Mouse (Mus musculus): ENCODE data around the gene Crls1. TPM values are rescaled to one million over a fixed set of nuclear protein-coding genes. Genes with fewer than 3 reads are reported as not detected.

The Crls1 gene
- polyA plus RNA-seq, 1 experiment from 2014 or later, result 26.7 TPM

DNA sequence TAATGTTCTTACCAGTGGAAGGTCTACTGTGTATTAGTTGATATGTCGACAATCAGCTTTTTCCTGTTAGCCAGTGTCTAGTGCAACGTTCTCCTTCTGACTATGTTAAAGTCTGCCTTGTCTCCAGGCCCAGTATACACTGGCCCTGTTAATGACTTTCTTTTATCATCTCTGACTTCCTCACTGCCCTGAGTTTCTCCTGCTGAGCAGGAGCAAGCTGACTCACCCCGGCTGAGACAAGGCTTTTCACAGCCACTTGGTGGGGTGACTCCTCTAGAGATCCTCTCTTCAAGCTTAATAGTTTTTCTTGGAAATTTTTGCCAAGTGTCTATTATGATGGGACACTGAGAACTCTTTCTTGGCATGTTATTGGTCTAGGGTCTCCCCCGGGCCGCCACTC is 9.9 kb downstream of the Crls1 start:
- H3K4me1 ChIP-seq (ENCODE audit: control insufficient read depth, insufficient read depth, low read length), result no peaks in the 10 kb centered on the region
- H3K9me3 ChIP-seq (ENCODE audit: control insufficient read depth, low read length), result no peaks in the 10 kb centered on the region
- H3K9ac ChIP-seq (ENCODE audit: low read depth, low read length), result no peak overlapping the region
- peaks cover 26% of the 10 kb centered on the region for H3K36me3 ChIP-seq (ENCODE audit: control insufficient read depth, insufficient read depth, low read length)
- no peak overlapping the region for H3K27ac ChIP-seq (replicated peaks; ENCODE audit: low read depth, low read length)
- no peak overlapping the region for H3K4me2 ChIP-seq (ENCODE audit: low read depth, low read length)
- no peak overlapping the region for H3K4me3 ChIP-seq (ENCODE audit: low read depth, low read length)
- no peak for ATAC-seq (ENCODE audit: low read depth)
- WGBS, result 90% methylated on average over 5 of the region's 5 CpGs
- no peaks in the 10 kb centered on the region for H3K27me3 ChIP-seq (replicated peaks; ENCODE audit: control insufficient read depth, insufficient read depth, low read length)
- DNase-seq (ENCODE audit: low spot score), result no peak

DNA sequence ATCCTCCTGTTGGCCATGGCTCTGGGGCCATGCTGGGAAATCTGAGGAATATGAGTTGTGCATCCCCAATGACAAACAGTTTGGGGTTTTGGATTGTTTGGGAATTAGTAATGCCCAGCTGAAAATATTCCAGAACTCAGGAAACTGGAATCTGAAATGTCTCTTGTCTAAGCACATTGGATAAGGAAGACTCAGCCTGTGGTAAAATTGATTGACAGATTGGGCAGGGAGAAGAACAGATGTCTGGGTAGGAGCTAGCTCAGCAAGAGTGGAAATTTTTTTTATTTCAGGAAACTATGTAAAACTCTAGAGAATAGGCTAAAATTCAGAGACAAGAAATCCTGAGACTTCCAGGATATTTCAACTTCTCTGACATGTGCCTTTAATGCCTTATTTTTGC is 14.0 kb downstream of the Crls1 start:
- Histone ChIP-seq H3K4me3 (ENCODE audit: low read depth, low read length) (no peak overlapping the region), H3K4me1 (ENCODE audit: control insufficient read depth, insufficient read depth, low read length) (no peaks in the 10 kb centered on the region), H3K27ac (replicated peaks; ENCODE audit: low read depth, low read length) (no peak overlapping the region), H3K9ac (ENCODE audit: low read depth, low read length) (no peak overlapping the region), H3K9me3 (ENCODE audit: control insufficient read depth, low read length) (no peaks in the 10 kb centered on the region), H3K4me2 (ENCODE audit: low read depth, low read length) (no peak overlapping the region), H3K36me3 (ENCODE audit: control insufficient read depth, insufficient read depth, low read length) (peaks cover 22% of the 10 kb centered on the region), H3K27me3 (replicated peaks; ENCODE audit: control insufficient read depth, insufficient read depth, low read length) (no peaks in the 10 kb centered on the region)
- DNase-seq (ENCODE audit: low spot score) (no peak), ATAC-seq (ENCODE audit: low read depth) (no peak)

DNA sequence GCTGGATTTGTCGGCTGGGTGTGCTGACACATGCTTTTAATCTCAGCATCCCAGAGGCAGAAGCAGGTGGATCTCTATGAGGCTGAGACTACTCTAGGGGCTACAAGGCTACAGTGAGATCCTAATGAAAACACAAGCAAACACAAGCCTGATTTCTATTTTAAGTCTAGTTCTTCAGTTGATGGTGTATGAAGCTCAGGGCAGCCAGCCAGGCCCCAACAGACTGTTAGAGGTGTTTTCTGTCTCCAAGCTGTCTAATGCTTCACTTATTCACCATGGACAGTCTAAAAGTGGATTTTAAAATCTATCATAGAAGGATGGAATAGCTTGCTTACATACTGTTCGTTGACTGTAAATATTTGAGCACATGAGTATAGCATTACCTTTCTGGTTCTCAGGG is 15.0 kb downstream of the Crls1 start:
- Histone ChIP-seq H3K9me3 (ENCODE audit: control insufficient read depth, low read length) (no peaks in the 10 kb centered on the region), H3K27me3 (replicated peaks; ENCODE audit: control insufficient read depth, insufficient read depth, low read length) (no peaks in the 10 kb centered on the region), H3K4me3 (ENCODE audit: low read depth, low read length) (no peak overlapping the region), H3K27ac (replicated peaks; ENCODE audit: low read depth, low read length) (no peak overlapping the region), H3K9ac (ENCODE audit: low read depth, low read length) (no peak overlapping the region), H3K4me2 (ENCODE audit: low read depth, low read length) (no peak overlapping the region), H3K4me1 (ENCODE audit: control insufficient read depth, insufficient read depth, low read length) (no peaks in the 10 kb centered on the region), H3K36me3 (ENCODE audit: control insufficient read depth, insufficient read depth, low read length) (peaks cover 30% of the 10 kb centered on the region)
- 85% methylated on average over 2 of the region's 2 CpGs for whole genome bisulfite sequencing
- ATAC-seq (ENCODE audit: low read depth), result no peak
- DNase-seq (ENCODE audit: low spot score), result no peak

DNA sequence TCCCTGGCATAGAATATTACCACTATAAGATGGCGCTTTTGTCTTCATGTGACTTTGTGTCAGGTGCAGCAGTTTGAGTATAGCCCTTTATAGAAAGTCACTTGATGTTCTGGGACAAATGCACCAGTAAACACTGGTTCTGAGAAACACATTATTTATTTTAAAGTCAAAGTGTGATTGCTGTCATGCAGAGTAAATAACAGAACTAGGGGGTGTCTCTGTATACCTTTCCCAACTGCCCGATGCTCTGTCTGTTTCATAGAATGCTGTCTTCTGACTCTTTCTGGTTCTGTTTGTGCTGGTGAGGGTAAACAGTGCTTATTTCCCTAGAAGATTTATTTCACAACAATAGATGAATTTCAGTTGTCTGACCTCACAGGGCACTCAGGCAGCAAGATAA is 16.9 kb downstream of the Crls1 start:
- 91% methylated on average over 2 of the region's 2 CpGs for WGBS
- Histone ChIP-seq H3K9ac (ENCODE audit: low read depth, low read length) (no peak overlapping the region), H3K27me3 (replicated peaks; ENCODE audit: control insufficient read depth, insufficient read depth, low read length) (no peaks in the 10 kb centered on the region), H3K27ac (replicated peaks; ENCODE audit: low read depth, low read length) (no peak overlapping the region), H3K36me3 (ENCODE audit: control insufficient read depth, insufficient read depth, low read length) (peaks cover 37% of the 10 kb centered on the region), H3K4me1 (ENCODE audit: control insufficient read depth, insufficient read depth, low read length) (no peaks in the 10 kb centered on the region), H3K9me3 (ENCODE audit: control insufficient read depth, low read length) (no peaks in the 10 kb centered on the region), H3K4me2 (ENCODE audit: low read depth, low read length) (no peak overlapping the region), H3K4me3 (ENCODE audit: low read depth, low read length) (no peak overlapping the region)
- DNase-seq (ENCODE audit: low spot score) (no peak), ATAC-seq (ENCODE audit: low read depth) (no peak)

DNA sequence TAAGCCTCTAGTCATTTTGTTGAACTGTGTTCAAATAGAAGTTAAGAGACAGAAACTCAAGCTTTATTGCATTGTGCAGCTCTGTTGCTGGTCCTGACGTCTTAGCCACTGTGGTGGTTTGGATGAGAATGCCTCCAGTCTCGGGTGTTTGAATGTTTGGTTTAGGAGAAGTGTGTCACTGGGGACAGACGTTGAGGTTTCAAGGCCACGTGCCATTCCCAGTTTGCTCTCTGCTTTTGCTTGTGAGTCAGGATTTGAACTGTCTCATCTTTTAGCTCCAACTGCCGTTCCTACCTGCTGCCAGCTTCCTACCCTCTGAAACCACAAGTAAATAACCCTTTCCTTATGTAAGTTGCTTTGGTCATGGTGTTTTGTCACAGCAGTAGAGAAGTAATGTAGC is 21.1 kb downstream of the Crls1 start:
- Histone ChIP-seq H3K4me1 (ENCODE audit: control insufficient read depth, insufficient read depth, low read length) (no peaks in the 10 kb centered on the region), H3K4me3 (ENCODE audit: low read depth, low read length) (no peak overlapping the region), H3K9ac (ENCODE audit: low read depth, low read length) (no peak overlapping the region), H3K36me3 (ENCODE audit: control insufficient read depth, insufficient read depth, low read length) (peaks cover 32% of the 10 kb centered on the region; the same call in 1 of the 2 replicates), H3K4me2 (ENCODE audit: low read depth, low read length) (no peak overlapping the region), H3K9me3 (ENCODE audit: control insufficient read depth, low read length) (no peaks in the 10 kb centered on the region), H3K27me3 (replicated peaks; ENCODE audit: control insufficient read depth, insufficient read depth, low read length) (no peaks in the 10 kb centered on the region), H3K27ac (replicated peaks; ENCODE audit: low read depth, low read length) (no peak overlapping the region)
- WGBS, result 70% methylated on average over 5 of the region's 5 CpGs
- ATAC-seq (ENCODE audit: low read depth), result no peak
- no peak for DNase-seq (ENCODE audit: low spot score)

DNA sequence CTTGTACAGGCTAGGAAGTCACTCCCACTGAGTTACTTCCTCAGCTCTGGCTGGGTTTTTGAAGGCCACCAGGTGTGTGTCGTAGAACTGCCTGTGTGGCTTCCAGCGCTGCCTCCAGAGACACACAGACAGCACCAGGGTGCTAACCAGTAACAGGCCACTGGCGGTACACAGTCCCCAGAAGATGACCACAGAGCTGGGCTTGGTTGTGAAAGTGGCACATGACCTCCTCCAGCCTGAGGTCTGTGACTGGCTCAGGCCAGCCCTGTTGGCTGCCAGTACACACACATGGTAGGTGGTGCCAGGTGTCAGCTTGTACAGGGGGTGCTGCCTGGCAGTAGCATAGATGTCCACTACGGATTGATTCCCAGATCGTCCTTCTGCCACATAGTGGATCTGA is 23.2 kb downstream of the Crls1 start:
- Histone ChIP-seq H3K36me3 (ENCODE audit: control insufficient read depth, insufficient read depth, low read length) (peaks cover 18% of the 10 kb centered on the region; the same call in 1 of the 2 replicates), H3K4me1 (ENCODE audit: control insufficient read depth, insufficient read depth, low read length) (no peaks in the 10 kb centered on the region), H3K9me3 (ENCODE audit: control insufficient read depth, low read length) (no peaks in the 10 kb centered on the region), H3K4me2 (ENCODE audit: low read depth, low read length) (no peak overlapping the region), H3K27ac (replicated peaks; ENCODE audit: low read depth, low read length) (no peak overlapping the region), H3K9ac (ENCODE audit: low read depth, low read length) (no peak overlapping the region), H3K27me3 (replicated peaks; ENCODE audit: control insufficient read depth, insufficient read depth, low read length) (no peaks in the 10 kb centered on the region), H3K4me3 (ENCODE audit: low read depth, low read length) (no peak overlapping the region)
- DNase-seq (ENCODE audit: low spot score) (no peak), ATAC-seq (ENCODE audit: low read depth) (no peak)
- WGBS, result 85% methylated on average over 5 of the region's 5 CpGs

DNA sequence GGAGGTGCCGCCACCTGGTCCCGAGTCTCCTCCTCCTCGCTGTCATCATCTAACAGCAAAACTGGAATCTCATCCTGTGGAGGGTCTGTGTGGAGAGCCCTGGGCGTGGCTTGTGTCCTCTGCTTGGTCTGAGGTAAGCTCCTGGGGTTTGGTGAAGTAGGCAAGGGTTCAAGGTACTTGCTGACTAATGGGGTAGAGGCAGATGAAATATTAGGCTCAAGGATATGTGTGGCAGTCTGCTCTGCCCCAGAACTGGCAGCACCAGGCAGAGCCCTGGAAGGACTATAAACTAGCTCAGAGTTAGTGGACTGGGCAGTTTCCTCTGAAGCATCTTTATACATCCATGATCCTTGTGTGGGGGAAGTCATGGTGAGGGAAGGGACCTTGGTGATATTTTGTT is 23.8 kb downstream of the Crls1 start:
- Histone ChIP-seq H3K9ac (ENCODE audit: low read depth, low read length) (no peak overlapping the region), H3K4me1 (ENCODE audit: control insufficient read depth, insufficient read depth, low read length) (no peaks in the 10 kb centered on the region), H3K9me3 (ENCODE audit: control insufficient read depth, low read length) (no peaks in the 10 kb centered on the region), H3K4me3 (ENCODE audit: low read depth, low read length) (no peak overlapping the region), H3K27me3 (replicated peaks; ENCODE audit: control insufficient read depth, insufficient read depth, low read length) (no peaks in the 10 kb centered on the region), H3K4me2 (ENCODE audit: low read depth, low read length) (no peak overlapping the region), H3K27ac (replicated peaks; ENCODE audit: low read depth, low read length) (no peak overlapping the region), H3K36me3 (ENCODE audit: control insufficient read depth, insufficient read depth, low read length) (peaks cover 15% of the 10 kb centered on the region; the same call in 1 of the 2 replicates)
- 77% methylated on average over 4 of the region's 4 CpGs for WGBS
- ATAC-seq (ENCODE audit: low read depth), result no peak
- no peak for DNase-seq (ENCODE audit: low spot score)

DNA sequence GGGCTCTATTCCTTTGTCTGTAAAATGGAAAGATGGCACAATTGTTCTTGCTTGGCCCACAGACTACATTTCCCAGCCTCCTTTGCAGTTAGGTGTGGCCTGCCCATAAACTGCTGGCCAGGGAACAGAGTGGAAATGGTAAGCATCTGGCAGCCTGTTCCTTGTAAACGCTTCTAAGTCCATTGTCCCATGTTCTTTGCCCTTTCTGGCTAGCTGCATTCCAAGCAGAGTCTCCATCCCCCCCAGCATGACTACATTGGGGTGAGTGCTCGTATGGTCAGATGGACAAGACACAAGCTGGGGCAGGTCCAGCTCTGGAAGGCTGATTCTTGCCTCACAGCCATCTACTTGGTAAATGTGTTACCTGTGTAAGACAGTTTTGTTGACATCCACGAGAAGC is 25.2 kb downstream of the Crls1 start:
- Histone ChIP-seq H3K4me3 (ENCODE audit: low read depth, low read length) (no peak overlapping the region), H3K4me1 (ENCODE audit: control insufficient read depth, insufficient read depth, low read length) (no peaks in the 10 kb centered on the region), H3K4me2 (ENCODE audit: low read depth, low read length) (no peak overlapping the region), H3K27ac (replicated peaks; ENCODE audit: low read depth, low read length) (no peak overlapping the region), H3K9me3 (ENCODE audit: control insufficient read depth, low read length) (no peaks in the 10 kb centered on the region), H3K9ac (ENCODE audit: low read depth, low read length) (no peak overlapping the region), H3K36me3 (ENCODE audit: control insufficient read depth, insufficient read depth, low read length) (peaks cover 7% of the 10 kb centered on the region; the same call in 1 of the 2 replicates), H3K27me3 (replicated peaks; ENCODE audit: control insufficient read depth, insufficient read depth, low read length) (no peaks in the 10 kb centered on the region)
- ATAC-seq (ENCODE audit: low read depth) (no peak), DNase-seq (ENCODE audit: low spot score) (no peak)
- 58% methylated on average over 3 of the region's 3 CpGs for WGBS

DNA sequence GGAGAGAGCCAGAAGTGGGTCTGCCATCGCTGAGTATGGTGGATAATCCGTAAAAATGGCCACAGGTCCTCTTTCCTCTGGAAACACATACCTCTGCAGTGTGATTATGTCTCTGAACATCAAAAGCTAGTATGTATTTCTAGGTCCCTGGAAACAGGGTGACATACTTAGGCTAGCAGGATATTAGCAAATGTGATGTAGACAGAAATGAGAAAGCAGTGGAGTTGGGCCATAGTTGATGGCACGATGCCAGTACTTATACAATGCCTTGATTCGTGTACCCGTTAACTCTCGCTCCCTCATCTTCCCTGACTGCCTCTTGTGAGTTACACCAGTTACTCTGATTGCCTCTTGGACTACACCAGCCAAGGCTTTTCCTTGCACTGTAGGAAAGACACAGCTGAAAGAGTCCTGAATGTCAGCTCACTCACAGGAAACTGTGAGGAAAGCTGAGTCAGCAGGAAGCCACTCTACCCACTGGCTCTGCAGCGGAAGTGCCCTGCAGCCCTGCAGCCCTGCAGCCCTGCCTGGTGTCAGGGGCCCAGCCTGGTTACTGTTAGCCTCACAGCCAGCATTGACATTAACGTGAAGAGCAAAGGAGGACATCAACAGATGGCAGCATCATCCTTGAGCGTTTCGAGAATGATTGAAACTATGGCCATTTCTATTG is 27.3 kb downstream of the Crls1 start:
- 77% methylated on average over 10 of the region's 10 CpGs for WGBS
- no peak for DNase-seq (ENCODE audit: low spot score)
- H3K4me1 ChIP-seq (ENCODE audit: control insufficient read depth, insufficient read depth, low read length), result no peaks in the 10 kb centered on the region

More for the DNA sequence above, 27.3 kb downstream of the Crls1 start:
- Histone ChIP-seq H3K27ac (replicated peaks; ENCODE audit: low read depth, low read length) (no peak overlapping the region), H3K36me3 (ENCODE audit: control insufficient read depth, insufficient read depth, low read length) (no peaks in the 10 kb centered on the region), H3K9me3 (ENCODE audit: control insufficient read depth, low read length) (no peaks in the 10 kb centered on the region), H3K4me2 (ENCODE audit: low read depth, low read length) (no peak overlapping the region), H3K4me3 (ENCODE audit: low read depth, low read length) (no peak overlapping the region), H3K9ac (ENCODE audit: low read depth, low read length) (no peak overlapping the region), H3K27me3 (replicated peaks; ENCODE audit: control insufficient read depth, insufficient read depth, low read length) (peaks cover 15% of the 10 kb centered on the region)
- no peak for ATAC-seq (ENCODE audit: low read depth)
